Mouse (Mus musculus): ENCODE data around the gene Akt1.

- no peak for TF ChIP-seq CTCF (IDR thresholded peaks at IDR 0.05; ENCODE audit: extremely low read depth, insufficient read length, insufficient replicate concordance, low read depth, low read length)
- no peak for TF ChIP-seq POLR2A (IDR thresholded peaks at IDR 0.05; ENCODE audit: low read depth, low read length)
Measured at GRCm38 (mm10) chr12:112665881-112666544, 8.7 kb downstream of the Akt1 start.
